Mouse (Mus musculus) frontal cortex, postnatal 10 days (tissue): Measurements from ENCODE around the gene Arl2bp.

Experiments
- DNase-seq, 2 experiments: peaks; one replicate each; pipeline ENCODE4 v3.0.0; 2022; ENCODE audit warnings: low spot score in 2 of 2, mixed read lengths in 1 of 2

Gene Arl2bp

DNA sequence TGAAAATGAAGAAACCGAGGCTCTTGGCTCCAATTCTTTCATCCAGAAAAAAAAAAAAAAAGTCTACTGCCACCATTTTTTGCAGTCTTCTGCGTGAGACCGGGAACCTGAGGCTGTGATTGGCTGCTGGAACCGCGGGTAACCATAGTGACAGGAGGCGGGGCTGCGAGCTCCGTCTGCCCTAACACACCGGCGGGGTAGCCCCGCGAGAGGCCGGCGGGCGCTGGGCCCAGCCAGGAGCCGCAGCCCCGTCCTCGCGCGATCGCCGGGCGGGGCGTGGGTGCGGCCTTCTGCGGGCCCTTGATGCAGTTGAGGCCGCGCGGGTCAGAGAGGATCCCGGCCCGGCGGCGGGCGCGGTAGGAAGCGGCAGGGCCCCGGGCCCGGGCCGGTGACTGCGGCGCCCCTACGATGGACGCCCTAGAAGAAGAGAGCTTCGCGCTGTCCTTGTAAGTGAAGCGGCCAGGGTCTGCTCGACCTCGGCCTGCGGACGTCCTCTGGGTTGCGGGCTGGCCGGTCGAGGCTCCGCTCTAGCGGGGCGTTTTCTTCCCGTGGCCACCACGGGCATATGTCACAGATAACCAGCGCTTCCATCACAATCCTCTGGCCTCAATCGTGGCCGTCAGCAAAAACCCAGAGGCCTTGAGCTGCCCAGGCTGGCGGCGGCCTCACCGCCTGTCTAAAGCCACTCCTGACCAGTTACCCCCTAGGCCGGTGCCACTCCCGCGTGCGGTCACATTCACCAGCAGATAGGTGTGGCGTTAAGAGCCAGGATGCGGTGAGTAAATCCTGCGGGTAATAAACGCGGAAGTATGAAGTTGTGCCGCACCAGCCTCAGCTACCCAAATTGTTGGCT, at the start of gene Arl2bp:
Gene Arl2bp (plus strand): TSS at position 145 of the 853 bp plus-strand sequence.
- peak; percentile 94 for DNase-seq

DNA sequence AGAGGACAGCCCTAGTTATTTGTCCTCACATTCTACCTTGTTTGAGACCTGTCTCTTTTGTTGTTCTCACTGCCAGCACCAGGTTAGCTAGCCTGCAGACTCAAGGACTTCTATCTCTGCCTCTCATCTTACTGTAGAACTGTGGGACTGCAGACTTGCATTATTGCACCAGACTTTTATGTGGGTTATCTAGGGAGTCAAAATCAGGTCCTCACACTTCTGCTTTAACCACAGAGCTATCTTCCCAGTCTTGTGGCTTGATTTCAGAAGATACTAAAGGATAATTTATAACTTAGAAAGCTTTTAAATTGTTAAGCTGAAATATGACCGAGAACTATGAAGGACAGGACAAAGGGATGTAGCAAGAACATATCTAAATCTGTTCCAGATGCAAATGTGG, 41.5 kb upstream of the Arl2bp start:
- no peak for DNase-seq

DNA sequence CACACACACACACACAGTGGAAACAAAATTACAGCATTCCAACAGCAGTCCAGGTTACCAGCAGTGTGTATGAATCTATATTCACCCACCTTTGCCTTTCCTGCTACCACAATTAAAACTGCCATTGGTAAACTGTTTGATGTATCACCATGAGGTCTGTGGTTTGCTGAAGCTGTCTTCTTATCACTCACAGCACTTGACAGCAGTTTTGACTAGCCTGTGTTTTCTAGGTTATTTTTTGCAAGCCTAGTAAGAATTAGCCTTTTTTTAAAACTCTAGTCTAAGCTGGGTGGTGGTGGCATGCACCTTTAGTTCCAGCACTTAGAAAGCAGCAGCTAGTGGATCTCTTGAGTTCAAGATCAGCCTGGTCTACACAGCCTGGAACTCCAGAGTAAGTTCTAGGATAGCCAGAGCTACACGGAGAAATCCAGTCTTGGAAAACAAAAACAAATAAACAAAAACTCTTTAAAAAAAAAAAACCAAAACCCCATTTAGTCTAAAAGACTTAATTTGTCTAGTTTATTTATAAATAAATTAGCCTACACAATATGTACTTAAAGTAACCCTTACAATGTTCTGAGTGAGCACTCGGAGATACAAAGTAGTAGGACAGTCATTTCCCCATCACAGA, 32.7 kb upstream of the Arl2bp start:
- DNase-seq = no peak

DNA sequence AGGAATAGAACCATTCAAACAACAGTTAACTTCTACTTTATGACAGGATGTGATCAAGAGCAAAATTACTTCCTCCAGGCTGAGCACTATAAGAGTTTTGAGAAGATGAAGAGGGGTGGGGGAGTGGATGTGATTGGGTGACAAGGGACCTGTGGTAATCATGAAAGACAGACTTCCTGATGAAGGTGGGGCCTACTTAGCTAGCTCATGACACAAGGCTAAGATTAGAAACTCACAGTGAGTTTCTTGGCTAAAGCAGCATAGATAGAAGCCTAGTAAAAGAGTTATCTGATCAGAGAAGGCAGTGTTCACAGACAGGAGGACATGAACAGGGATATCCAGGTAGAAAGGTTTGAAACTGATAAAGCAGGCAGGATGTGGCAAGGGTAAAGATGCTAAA, 32.2 kb upstream of the Arl2bp start:
- DNase-seq = no peak

DNA sequence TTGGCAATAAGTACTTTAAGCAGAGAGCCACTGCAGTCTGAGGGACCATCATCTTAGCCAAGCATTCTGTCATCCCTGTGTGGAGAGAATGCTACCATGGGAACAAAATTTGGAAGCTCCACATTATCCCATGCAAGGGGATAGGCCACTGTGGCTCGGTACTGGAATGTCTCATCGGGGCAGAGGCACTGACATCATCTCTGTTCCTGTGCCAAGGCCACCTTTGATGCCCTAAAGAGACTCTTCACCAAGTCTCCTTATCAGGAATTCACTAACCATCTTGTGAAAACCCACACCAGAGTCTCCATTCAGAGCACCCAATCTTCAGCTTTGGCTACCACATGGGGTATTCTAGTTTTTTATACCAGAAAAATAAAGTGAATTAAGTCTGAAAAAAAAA, 25.2 kb upstream of the Arl2bp start:
- DNase-seq = no peak

DNA sequence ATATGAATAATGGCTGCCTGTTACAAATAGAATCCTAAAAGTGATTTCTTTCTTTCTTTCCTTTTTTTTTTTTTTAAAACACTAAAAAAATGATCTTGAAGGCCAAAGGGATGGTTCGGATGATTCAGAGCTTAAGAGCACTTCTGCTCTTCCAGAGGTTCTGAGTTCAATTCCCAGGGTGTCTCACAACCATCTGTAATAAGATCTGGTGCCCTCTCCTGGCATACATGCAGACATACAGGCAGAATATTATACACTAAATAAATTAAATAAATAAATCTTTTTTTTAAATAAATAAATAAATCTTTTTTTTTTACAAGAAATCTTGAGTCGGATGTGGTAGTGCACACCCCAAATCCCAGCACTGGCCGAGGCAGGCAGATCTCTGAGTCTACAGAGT, 24.5 kb upstream of the Arl2bp start:
- DNase-seq = no peak

DNA sequence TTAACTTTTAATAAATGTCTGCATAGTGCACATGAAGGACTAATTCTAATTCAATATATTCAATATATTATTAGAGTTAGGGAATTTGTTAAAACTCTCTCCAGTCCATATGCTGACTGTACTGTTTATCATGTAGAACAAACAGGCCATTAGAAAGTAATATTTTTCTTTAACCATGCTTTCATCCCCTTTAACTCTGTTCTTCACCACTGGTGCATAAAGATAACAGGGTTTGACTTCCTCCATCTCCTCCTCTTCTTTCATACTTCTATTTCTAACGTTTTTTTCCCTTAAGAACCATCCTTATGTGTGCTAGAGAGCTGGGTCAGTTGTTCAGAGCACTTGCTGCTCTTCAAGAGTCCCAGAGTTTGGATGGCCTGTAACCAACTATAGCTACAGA, 21.2 kb upstream of the Arl2bp start:
- no peak for DNase-seq

DNA sequence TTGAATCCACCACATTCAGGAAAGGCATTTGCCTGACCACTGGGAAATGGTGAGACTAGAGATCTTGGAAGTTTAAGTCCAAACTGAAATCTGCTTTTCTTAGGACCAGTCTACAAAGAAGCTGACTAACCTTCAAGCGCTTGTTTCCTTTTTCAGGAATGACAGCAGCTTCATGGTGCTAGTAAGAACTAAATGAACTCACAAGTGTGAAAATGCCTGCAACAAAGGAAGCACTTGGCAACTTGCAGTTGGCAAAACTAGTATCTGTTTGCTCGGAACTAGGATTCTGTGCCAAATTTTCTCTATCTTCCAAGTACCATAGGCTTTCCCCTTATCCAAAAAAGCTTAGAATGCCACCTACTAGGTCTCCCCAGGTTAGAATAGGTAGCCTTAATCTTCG, 20.2 kb upstream of the Arl2bp start:
- no peak for DNase-seq

DNA sequence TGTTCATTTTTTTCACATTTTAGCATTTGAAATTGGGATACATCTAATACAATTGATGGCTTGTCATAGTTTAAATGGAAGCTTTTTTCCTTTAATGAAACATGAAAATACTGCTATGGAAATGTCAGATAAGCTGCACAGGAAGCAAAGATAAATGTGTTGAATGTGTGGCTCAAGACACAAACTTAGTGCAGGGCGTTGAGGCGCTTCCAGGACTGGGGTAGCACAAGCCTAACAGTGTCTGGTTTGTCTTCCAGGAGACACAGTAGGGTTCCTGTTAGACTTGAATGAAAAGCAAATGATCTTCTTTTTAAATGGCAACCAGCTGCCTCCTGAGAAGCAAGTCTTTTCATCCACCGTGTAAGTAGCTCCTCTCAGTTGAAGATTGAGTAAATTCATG, 16.9 kb upstream of the Arl2bp start:
- DNase-seq = no peak

DNA sequence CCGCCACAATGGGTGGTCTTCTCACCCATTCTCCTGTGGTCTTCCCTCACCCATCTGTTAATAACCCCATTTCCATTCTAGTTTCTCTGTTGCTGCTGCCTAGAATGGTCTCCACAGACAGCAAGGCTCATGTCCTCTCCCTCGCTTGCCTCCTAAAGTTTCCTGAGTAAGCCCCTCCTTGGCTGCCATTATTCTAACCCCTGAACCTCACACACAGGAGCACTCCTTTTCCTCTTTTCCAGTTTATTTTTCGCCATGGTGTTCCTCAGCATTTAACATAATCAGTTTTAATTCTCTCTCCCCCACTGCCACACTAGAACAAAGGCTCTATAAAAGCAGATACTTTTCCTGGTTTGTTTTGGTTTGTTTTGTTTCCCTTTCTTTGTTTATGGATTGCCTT, 13.4 kb upstream of the Arl2bp start:
- no peak for DNase-seq

DNA sequence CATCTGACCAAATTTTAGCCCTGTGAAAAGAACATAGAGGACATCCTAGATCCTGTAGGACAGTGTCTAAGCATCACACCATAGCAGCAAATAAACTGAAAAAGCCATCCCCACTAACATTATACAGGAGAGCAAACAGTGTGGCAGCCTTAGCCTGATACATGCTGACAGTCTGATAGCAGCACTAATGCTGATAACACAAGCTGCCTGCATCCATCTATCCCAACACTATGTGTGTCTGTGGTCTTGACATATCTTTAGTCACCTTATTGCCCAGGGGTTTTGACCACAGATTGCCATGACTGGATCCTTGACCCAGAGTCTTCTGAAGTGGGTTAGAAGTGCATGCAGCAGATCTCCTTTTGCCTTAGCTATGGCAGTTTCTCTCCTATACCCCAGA, 11.4 kb upstream of the Arl2bp start:
- DNase-seq = no peak

DNA sequence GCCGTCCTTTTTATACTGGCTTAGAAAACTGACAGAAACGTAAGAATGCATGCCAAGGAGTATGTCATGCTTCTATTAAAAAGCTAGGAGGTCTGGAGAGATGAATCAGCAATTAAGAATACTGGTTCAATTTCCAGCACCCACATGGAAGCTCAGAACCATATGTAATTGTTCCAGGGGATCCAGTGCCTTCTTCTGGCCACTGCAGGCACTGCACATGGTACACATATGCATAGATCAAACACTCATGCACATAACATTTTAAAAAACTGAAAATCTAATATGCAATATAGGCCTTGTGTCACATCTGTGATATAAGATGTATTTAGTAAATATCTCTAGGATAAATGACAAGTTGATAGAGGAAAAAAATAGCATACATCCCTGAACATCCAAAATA, 8.4 kb upstream of the Arl2bp start:
- DNase-seq = no peak

DNA sequence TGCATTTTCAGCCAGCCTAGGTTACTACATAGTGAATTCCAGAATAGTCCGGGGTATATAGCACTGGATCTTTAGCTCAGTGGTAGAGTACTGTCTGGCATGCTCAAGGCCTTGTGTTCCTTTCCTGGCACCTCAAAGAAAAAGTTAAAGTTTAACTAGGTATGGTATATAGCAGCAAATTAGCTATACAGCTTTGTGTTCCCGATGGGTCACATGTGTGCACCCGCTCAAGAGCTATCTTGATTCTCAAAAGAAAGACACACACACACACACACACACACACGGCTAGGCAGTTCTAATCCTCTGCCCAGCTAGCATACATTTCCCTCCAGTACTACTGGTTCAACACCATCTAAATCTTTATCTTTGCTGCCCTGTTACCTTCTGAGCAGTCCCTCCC, 6.0 kb upstream of the Arl2bp start:
- no peak for DNase-seq

DNA sequence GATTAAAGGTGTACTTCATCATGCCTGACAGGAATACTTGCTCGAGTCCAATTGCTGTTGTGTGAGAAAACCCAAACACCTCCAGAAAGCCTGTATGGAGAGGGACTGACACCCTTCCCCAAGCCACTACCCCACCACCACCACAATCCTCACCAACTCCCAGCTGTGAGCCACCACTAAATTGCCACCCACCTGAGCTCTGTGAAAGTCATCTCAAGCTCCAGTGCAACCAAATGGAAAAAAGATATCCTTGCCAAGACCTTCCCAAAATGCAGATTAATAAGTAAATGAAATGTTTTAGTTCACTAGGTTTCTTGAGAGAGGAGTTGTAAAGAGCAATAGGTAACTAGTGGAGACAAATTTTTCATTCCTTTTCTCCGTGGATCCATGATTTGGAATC, 1.7 kb upstream of the Arl2bp start:
- DNase-seq = no peak

DNA sequence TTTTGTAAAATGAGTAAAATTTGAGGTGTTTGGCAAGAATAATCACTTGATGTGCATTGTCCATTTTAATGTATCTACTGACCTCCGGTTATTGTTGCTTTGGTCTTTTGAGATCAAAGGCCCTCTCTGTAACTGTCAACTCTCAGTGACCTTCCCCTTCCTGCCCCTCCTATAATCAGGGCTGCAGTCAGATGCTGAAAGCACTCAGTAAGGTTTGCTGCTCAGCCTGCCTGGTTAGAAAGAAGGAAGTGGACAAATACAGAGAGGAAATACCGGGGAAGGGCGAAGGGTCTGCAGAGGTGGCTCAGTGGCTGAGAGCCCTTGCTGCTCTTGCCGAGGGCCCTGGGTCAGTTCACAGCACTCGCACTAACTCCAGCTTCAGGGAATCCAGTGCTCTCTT, 8.0 kb downstream of the Arl2bp start:
- no peak for DNase-seq

DNA sequence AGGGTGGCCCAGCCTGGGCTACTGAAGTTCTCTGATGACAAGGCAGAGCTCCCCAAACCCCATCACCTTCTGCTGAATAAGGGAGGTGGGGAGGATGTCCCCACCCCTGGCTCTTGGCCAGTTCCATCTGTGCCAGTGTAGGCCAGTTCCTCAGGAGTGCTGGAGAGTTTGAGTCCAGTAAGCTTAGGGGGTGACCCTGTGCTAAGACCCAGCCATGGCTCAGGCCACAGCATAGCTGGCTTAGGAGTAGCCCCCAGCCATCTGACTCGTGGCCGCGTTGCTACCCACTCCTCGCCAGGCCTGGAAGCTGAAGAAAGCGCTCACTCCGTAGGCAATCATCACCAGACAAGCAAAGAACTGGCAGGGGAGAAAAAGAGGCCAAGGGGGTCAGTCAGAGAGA, 9.5 kb downstream of the Arl2bp start:
- DNase-seq = no peak

DNA sequence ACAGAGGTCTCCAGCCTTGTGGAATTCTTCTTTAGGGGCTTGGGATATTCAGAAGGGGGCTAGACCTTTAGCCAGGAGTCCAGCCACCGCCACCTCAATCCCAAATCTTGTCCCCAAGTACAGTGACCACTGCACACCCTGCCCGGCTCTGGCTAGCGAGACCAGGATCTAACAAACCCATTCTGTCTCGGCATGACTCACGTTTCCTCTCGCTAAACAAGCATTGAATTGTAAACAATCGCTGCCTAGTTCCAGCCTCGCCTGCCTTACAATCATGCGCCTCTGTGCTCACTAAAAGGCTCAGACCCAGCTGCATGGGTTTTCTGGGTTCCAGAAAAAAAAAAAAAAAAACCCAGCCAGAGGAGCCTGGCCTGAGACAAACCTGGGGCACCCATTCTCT, 12.2 kb downstream of the Arl2bp start:
- peak in 1 of 2 experiments; percentile 38 for DNase-seq

DNA sequence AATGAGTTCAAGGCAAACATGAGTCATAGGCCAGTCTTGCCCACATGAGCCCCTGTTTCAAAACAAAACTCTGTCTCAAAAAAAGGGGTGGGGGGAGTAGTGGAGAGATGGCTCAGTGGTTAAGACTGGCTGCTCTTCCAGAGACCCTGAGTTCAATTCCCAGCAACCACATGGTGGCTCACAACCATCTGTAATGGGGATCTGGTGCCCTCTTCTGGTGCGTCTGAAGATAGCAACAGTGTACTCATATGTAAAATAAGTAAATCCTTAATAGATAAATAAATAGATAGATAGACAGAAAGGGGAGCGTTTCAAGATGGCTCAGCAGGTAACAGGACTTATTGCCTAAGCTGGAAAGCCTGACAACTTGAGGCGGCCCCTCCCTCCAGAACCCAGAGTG, 14.0 kb downstream of the Arl2bp start:
- DNase-seq = no peak

DNA sequence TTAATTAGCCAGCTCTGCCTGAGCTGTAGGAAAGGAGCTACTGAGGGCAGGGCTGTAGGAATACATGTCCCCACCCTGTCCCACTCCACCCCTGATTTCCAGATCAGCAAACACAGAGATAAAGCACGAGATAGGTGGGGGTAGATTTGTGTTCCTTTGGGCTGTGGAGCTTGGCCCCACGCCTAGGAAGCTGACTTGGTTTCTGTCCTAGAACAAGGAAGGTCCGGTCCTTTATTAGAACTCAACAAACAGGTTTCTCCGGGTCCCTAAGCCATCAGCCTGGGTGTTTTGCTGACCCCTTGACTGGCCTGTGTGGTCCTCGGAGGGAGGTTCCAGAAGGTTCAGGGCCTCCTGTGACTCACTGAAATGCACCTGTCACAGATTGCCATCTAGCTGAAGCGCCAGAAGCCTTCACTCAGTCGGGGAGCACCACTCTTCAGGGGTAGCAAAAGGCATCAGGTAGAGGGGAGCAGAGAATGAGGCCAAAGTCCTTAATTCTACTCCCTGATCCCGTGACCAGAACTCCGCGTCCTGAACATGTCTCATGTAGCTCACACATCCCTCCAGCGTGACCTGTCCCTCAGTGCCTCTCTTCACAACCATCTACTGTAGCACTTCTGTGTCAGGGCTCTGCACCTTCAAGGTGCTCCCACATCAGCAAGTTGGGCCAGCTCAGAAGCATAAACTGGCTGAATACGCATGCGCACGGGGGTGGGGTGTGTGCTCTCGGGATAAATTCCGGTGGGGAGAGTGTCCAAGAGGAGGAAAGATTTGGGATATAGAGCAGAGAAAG, 16.5 kb downstream of the Arl2bp start:
- no peak for DNase-seq

DNA sequence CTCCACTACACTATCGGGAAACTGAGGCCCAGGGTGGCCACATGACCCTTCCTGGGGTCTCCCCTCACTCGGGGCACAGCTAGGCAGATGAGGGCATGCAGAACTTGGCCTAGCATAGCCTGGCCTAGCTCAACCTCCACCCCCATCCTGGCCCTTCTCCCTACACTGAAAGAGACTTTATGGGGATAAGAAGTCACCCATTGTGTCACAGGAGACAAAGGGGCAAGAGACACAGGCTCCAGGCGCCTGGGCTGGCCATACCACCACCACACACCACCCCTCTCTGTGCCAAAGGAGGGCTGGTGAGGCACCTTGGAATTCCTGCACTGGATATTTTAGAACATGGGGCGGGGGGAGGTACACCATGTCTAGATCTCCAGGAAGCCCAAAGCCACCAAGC, 17.9 kb downstream of the Arl2bp start:
- no peak for DNase-seq

DNA sequence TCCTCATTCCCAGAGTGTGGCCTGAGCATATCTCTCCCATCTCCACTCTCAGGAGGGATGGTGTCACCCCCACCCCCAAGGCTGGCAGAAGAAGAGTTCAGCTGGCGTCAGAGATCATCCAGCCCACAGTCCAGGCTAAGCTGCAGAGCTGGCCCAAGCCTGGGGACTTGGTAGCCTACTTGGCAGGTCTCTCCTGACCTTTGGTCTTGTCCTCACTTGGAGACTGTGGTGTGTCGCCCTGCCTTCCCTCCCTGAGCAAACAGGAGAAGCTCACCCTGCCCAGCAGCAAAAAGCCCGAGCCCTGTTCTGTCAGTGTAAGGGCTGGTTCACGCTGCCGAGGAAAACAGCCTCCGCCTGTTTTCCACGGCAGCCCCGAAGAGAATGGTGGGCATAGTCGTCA, 19.6 kb downstream of the Arl2bp start:
- no peak for DNase-seq

DNA sequence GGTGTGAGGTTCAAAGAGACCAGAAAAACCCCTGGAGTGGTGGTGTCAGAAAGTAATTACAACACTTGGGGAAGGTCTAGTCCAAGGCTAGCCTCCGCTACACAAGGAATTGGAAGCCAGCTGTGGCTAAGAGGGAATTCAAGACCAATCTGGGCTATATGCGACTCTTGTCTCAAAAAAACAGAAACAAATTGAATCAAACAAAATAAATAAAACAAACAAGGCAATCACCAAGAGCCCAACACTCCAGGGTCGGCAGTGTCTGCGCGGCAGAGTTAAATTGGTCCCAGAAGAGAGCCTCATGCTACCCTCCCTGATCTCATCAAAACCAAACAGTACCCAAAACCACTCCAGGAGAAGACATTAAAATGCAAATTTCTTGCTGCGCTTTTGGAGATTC, 28.3 kb downstream of the Arl2bp start:
- no peak for DNase-seq
